Mouse (Mus musculus) forebrain, embryonic 15.5 days (tissue): ENCODE results near the gene Fcrl1. TPM values are rescaled to one million over a fixed set of nuclear protein-coding genes. Genes with fewer than 3 reads are reported as not detected.
"Not testable (repeated sequence)": the region's sequence is repeated elsewhere in the genome, so short reads cannot be mapped to it uniquely, and the experiment has no call there.

Experiments
- ATAC-seq: fragments of 200-750 bp; cut with Nextera tagmentation; replicated peaks from 2 replicates; pipeline ENCODE4 v1.8.0; 2017; ENCODE audit warnings: mild to moderate bottlenecking, moderate TSS enrichment, moderate library complexity
- H3K27ac ChIP-seq: fragments of 300-500 bp; sonication (generic); replicated peaks from 2 replicates; pipeline ENCODE4 v1.5.1; 2015; ENCODE audit warnings: mild to moderate bottlenecking, inconsistent platforms
- H3K27me3 ChIP-seq: fragments of 300-500 bp; sonication (generic); 2 replicates; pipeline ENCODE4 v1.6.1; 2015; ENCODE audit warnings: inconsistent platforms
- H3K36me3 ChIP-seq: fragments of 300-500 bp; sonication (generic); 2 replicates; pipeline ENCODE4 v1.6.1; 2015; ENCODE audit warnings: mild to moderate bottlenecking, inconsistent platforms
- H3K4me1 ChIP-seq: fragments of 300-500 bp; sonication (generic); 2 replicates; pipeline ENCODE4 v1.6.1; 2015; ENCODE audit warnings: inconsistent platforms
- H3K4me2 ChIP-seq: fragments of 300-500 bp; sonication (generic); replicated peaks from 2 replicates; pipeline ENCODE4 v1.6.1; 2015; ENCODE audit warnings: mild to moderate bottlenecking, inconsistent platforms
- H3K4me3 ChIP-seq: fragments of 300-500 bp; sonication (generic); 2 replicates; pipeline ENCODE4 v1.5.1; 2015; ENCODE audit warnings: mild to moderate bottlenecking, inconsistent platforms
- H3K9ac ChIP-seq: fragments of 300-500 bp; sonication (generic); replicated peaks from 2 replicates; pipeline ENCODE4 v1.6.1; 2015; ENCODE audit warnings: mild to moderate bottlenecking, inconsistent platforms
- H3K9me3 ChIP-seq: fragments of 300-500 bp; sonication (generic); 2 replicates; pipeline ENCODE4 v1.6.1; 2016; ENCODE audit warnings: inconsistent platforms
- WGBS: fragments of 180-500 bp; shearing (Covaris S2); methylation state at CpG from one replicate; pipeline ENCODE4 v1.1.7; 2015; ENCODE audit warnings: mixed read lengths; 5-methylcytosine and 5-hydroxymethylcytosine counted together
- polyA plus RNA-seq: library from polyadenylated mRNA; unstranded; fragments of >200 nt; fragmentation: Nextera tagmentation; extraction: Ambion mirVana; gene quantifications from 2 replicates; pipeline ENCODE4 v1.2.1, GENCODE M21; 2015

The Fcrl1 gene
- not detected in 2 replicates for polyA plus RNA-seq

- 85% methylated on average over 18 of the region's 18 CpGs for WGBS
- Histone ChIP-seq H3K9me3 (no peaks in the 10 kb centered on the region), H3K4me1 (no peaks in the 10 kb centered on the region), H3K36me3 (no peaks in the 10 kb centered on the region), H3K9ac (no peak within 1 kb of the TSS), H3K4me2 (no peak within 1 kb of the TSS), H3K4me3 (no peak within 1 kb of the TSS), H3K27me3 (no peaks in the 10 kb centered on the region), H3K27ac (no peak within 1 kb of the TSS)
- ATAC-seq, result no peak
Observed at GRCm38 (mm10) chr3:87376195-87377165, at the start of gene Fcrl1. Fcrl1 (plus strand) TSS chr3:87376387.

DNA sequence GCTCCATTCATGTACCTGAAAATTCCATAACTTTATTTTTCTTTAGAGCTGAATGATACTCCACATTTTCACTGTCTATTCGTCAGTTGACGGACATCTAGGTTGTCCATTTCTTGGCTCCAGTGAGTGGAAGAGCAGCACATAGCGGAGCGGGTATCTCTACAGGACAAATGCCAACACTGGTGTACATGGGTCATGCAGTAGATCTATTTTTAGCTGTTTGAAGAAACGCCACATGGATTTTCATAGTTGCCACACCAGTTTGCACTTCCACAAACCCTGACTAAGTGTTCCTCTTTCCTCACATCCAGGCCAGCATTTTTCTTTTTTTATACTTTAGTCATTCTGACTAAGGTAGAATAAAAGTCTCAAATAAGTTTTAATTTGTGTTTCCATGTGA lies 38.3 kb upstream of the Fcrl1 start:
- H3K4me3 ChIP-seq, result no peak overlapping the region
- 89% methylated on average over 5 of the region's 5 CpGs for WGBS
- ATAC-seq, result no peak

GRCm38 (mm10) chr3:87350992-87351391 lies 25.2 kb upstream of the Fcrl1 start:
- H3K27me3 ChIP-seq, H3K4me2 ChIP-seq, H3K4me1 ChIP-seq, H3K36me3 ChIP-seq, ATAC-seq, H3K9me3 ChIP-seq, H3K27ac ChIP-seq, H3K4me3 ChIP-seq, H3K9ac ChIP-seq: not testable (repeated sequence)
- WGBS, result 88% methylated on average over 2 of the region's 2 CpGs

More for the DNA sequence above, 38.3 kb upstream of the Fcrl1 start:
- no peaks in the 10 kb centered on the region for H3K4me1 ChIP-seq
- no peak overlapping the region for H3K4me2 ChIP-seq
- H3K36me3 ChIP-seq, result no peaks in the 10 kb centered on the region
- H3K9me3 ChIP-seq, result no peaks in the 10 kb centered on the region
- H3K27me3 ChIP-seq, result no peaks in the 10 kb centered on the region
- H3K27ac ChIP-seq, result no peak overlapping the region
- no peak overlapping the region for H3K9ac ChIP-seq

- no peak within 1 kb of the TSS for H3K4me3 ChIP-seq
- no peak within 1 kb of the TSS for H3K27ac ChIP-seq
- H3K36me3 ChIP-seq, result no peaks in the 10 kb centered on the region
- H3K9me3 ChIP-seq, result no peaks in the 10 kb centered on the region
- no peaks in the 10 kb centered on the region for H3K4me1 ChIP-seq
- no peak for ATAC-seq
- H3K9ac ChIP-seq, result no peak within 1 kb of the TSS
- H3K4me2 ChIP-seq, result no peak within 1 kb of the TSS
- no peaks in the 10 kb centered on the region for H3K27me3 ChIP-seq
Observed at GRCm38 (mm10) chr3:87357581-87357980, 18.6 kb upstream of the Fcrl1 start, which contains the start of gene Cd5l. Cd5l (plus strand) TSS chr3:87357881.

- Histone ChIP-seq H3K36me3 (no peaks in the 10 kb centered on the region), H3K27ac (no peak overlapping the region), H3K4me3 (no peak overlapping the region), H3K9ac (no peak overlapping the region), H3K27me3 (no peaks in the 10 kb centered on the region), H3K4me1 (no peaks in the 10 kb centered on the region), H3K4me2 (no peak overlapping the region), H3K9me3 (no peaks in the 10 kb centered on the region)
- no peak for ATAC-seq
Observed at GRCm38 (mm10) chr3:87359215-87359614, 17.0 kb upstream of the Fcrl1 start.

- ATAC-seq, result no peak
- H3K27me3 ChIP-seq, result no peaks in the 10 kb centered on the region
- WGBS, result 81% methylated on average over 6 of the region's 6 CpGs
- no peaks in the 10 kb centered on the region for H3K4me1 ChIP-seq
- no peak overlapping the region for H3K27ac ChIP-seq
- H3K4me3 ChIP-seq, result no peak overlapping the region
- H3K36me3 ChIP-seq, result no peaks in the 10 kb centered on the region
- no peak overlapping the region for H3K9ac ChIP-seq
- H3K4me2 ChIP-seq, result no peak overlapping the region
- no peaks in the 10 kb centered on the region for H3K9me3 ChIP-seq
Observed at GRCm38 (mm10) chr3:87360466-87360865, 15.7 kb upstream of the Fcrl1 start.

DNA sequence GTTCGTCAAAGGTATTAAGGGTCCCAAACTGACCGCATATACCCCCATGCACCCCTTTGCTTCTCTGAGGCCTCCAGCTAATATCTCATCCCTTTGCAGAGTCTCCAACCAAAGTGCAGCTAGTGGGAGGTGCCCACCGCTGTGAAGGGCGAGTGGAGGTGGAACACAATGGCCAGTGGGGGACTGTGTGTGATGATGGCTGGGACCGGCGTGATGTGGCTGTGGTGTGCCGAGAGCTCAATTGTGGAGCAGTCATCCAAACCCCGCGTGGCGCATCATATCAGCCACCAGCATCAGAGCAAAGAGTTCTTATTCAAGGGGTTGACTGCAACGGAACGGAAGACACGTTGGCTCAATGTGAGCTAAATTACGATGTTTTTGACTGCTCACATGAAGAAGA lies 10.5 kb upstream of the Fcrl1 start:
- 90% methylated on average over 14 of the region's 14 CpGs for WGBS
- Histone ChIP-seq H3K27ac (no peak overlapping the region), H3K9me3 (no peaks in the 10 kb centered on the region), H3K4me2 (no peak overlapping the region), H3K9ac (no peak overlapping the region), H3K4me3 (no peak overlapping the region), H3K36me3 (no peaks in the 10 kb centered on the region), H3K27me3 (no peaks in the 10 kb centered on the region), H3K4me1 (no peaks in the 10 kb centered on the region)
- no peak for ATAC-seq

DNA sequence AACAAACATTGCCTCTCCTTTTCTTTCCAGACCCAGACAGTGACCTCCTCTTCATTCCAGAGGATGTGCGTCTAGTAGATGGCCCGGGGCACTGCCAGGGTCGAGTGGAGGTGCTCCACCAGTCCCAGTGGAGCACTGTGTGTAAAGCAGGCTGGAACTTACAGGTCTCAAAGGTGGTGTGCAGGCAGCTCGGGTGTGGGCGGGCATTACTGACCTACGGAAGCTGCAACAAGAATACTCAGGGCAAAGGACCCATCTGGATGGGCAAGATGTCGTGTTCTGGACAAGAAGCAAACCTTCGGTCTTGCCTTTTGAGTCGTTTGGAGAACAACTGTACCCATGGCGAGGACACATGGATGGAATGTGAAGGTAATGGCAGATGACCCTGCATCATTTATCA lies 8.7 kb upstream of the Fcrl1 start:
- no peak for ATAC-seq
- Histone ChIP-seq H3K27me3 (no peaks in the 10 kb centered on the region), H3K4me1 (no peaks in the 10 kb centered on the region), H3K27ac (no peak overlapping the region), H3K4me2 (no peak overlapping the region), H3K36me3 (no peaks in the 10 kb centered on the region), H3K9ac (no peak overlapping the region), H3K9me3 (no peaks in the 10 kb centered on the region), H3K4me3 (no peak overlapping the region)
- 88% methylated on average over 10 of the region's 10 CpGs for WGBS

- Histone ChIP-seq H3K27ac (no peak overlapping the region), H3K9ac (no peak overlapping the region), H3K4me3 (no peak overlapping the region), H3K9me3 (no peaks in the 10 kb centered on the region), H3K27me3 (no peaks in the 10 kb centered on the region), H3K36me3 (no peaks in the 10 kb centered on the region), H3K4me1 (no peaks in the 10 kb centered on the region), H3K4me2 (no peak overlapping the region)
- no peak for ATAC-seq
- 86% methylated on average over 5 of the region's 5 CpGs for WGBS
Observed at GRCm38 (mm10) chr3:87369181-87369580, 7.0 kb upstream of the Fcrl1 start.

DNA sequence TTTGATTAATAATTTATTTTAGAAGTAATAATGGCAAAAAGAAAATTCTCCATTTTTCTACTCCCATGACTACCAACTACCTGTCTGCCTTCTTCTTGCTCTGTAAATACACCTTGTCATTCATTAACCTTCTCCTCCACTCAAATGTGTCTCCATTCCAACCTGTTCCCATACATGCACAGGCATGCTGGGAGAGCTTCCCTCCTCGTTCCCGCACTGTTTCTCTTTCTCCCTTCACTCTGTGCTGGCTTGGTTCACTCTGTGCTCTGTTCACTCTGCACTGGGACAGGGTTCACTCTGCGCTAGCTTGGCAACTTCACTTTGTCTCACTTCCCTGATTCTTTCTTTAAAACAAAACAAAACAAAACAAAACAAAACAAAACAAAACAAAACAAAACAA lies 1.0 kb downstream of the Fcrl1 start:
- no peaks in the 10 kb centered on the region for H3K4me1 ChIP-seq

DNA sequence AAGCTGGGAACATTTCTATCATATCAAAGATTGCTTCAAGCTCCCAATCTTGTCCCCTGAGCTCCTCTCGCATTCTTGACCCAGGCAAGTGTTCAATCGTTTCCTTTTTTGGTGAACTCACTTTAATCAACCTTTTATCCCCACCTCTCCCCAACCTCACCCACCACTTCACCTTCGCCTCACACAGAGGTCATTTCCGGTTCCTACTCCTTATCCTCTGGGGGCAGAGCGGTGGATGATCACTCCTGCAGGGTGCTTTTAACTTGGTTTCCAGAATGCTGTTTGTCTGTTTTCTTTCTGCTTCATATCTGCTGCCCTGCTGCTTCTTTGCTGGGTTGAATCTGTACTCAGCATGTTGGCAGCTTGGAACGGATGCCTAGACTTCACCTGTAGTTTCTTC lies 1.5 kb downstream of the Fcrl1 start:
- Histone ChIP-seq H3K4me1 (no peaks in the 10 kb centered on the region), H3K4me3 (no peak overlapping the region), H3K9me3 (no peaks in the 10 kb centered on the region), H3K27ac (no peak overlapping the region), H3K27me3 (no peaks in the 10 kb centered on the region), H3K9ac (no peak overlapping the region), H3K4me2 (no peak overlapping the region), H3K36me3 (no peaks in the 10 kb centered on the region)
- ATAC-seq, result no peak
- WGBS, result 73% methylated on average over 6 of the region's 6 CpGs

More for the DNA sequence above, 1.0 kb downstream of the Fcrl1 start:
- Histone ChIP-seq H3K27ac (no peak overlapping the region), H3K9me3 (no peaks in the 10 kb centered on the region), H3K4me3 (no peak overlapping the region), H3K4me2 (no peak overlapping the region), H3K36me3 (no peaks in the 10 kb centered on the region), H3K27me3 (no peaks in the 10 kb centered on the region), H3K9ac (no peak overlapping the region)
- 73% methylated on average over 3 of the region's 3 CpGs for whole genome bisulfite sequencing
- ATAC-seq, result no peak

DNA sequence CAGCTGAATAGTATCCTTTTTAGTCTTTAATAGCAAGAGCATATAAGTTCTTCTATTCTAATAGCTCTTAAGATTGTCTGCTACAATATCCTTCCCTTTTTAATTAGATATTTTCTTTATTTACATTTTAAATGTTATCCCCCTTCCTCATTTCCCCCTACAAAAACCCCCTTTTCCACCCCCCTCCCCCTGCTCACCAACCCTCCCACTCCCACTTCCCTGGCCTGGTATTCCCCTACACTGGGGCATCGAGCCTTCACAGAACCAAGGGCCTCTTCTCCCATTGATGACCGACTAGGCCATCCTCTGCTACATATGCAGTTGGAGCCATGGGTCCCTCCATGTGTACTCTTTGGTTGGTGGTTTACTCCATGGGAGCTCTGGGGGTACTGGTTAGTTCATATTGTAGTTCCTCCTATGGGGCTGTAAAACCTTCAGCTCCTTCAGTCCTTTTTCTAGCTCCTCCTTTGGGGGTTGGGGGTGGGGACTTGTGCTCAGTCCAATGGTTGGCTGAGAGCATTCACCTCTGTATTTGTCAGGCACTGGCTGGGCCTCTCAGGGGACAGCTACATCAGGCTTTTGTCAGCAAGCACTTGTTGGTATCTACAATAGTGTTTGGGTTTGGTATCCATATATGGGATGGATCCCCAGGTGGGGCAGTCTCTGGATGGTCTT lies 3.6 kb downstream of the Fcrl1 start:
- H3K4me1 ChIP-seq, ATAC-seq, H3K36me3 ChIP-seq, H3K27me3 ChIP-seq, H3K9me3 ChIP-seq, H3K4me3 ChIP-seq, H3K27ac ChIP-seq, H3K4me2 ChIP-seq, H3K9ac ChIP-seq: not testable (repeated sequence)
- WGBS, result 89% methylated on average over 2 of the region's 2 CpGs
